Mouse (Mus musculus) spleen, adult 2 months (tissue): ENCODE data around the gene Gm10663.

ENCODE experiments used
- CTCF ChIP-seq: fragments of 200-500 bp; IDR thresholded peaks from 2 replicates; pipeline ENCODE4 v1.5.1; 2011; ENCODE audit warnings: mild to moderate bottlenecking, inconsistent platforms; ENCODE audit not compliant: insufficient read depth, insufficient read length, insufficient replicate concordance; ENCODE audit errors: extremely low read depth
- POLR2A ChIP-seq: fragments of 200-500 bp; IDR thresholded peaks from 2 replicates; pipeline ENCODE4 v1.6.1; 2011; ENCODE audit warnings: low read depth, low read length, inconsistent platforms

DNA sequence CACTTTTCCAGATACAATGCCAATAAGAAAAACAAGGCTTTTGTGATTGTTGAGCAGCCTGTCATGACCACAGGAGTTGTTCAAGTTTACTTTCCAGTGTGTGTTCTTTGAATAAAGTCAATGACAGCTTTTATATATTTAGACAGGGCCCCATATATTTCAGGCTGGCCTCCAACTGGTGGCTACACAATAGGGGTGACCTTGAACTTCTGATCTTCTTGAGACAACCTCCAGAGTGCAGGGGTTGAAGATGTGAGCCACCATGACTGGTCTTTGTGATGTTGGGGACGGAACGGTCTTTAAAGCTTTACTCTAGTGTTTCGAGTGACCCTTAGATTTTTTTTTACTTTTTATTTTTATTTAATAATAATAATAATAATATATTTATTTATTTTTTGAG, 9.2 kb upstream of the Gm10663 start:
- TF ChIP-seq CTCF (no peak), POLR2A (no peak)
